Mouse (Mus musculus) gastrocnemius, postnatal 14 days (tissue): Measurements from ENCODE around the gene Prkci. TPM values are rescaled to one million over a fixed set of nuclear protein-coding genes. Genes with fewer than 3 reads are reported as not detected.

Experiments
- DNase-seq: peaks from one replicate; pipeline ENCODE4 v3.0.0; 2021; ENCODE audit warnings: mixed read lengths
- intact Hi-C: fragments of 180-260 bp; cut with DNase I; formaldehyde crosslinking; loops from one replicate; pipeline ENCODE4 v1.15.1; 2025; ENCODE audit warnings: low total_unique reads
- total RNA-seq, 2 experiments: library from RNA; stranded (reverse); gene quantifications; 2 replicates each; pipeline ENCODE4 v1.2.3; 2021

Prkci gene
- total RNA-seq, 2 experiments from 2014 or later: 5.9 to 6.7 TPM

DNA sequence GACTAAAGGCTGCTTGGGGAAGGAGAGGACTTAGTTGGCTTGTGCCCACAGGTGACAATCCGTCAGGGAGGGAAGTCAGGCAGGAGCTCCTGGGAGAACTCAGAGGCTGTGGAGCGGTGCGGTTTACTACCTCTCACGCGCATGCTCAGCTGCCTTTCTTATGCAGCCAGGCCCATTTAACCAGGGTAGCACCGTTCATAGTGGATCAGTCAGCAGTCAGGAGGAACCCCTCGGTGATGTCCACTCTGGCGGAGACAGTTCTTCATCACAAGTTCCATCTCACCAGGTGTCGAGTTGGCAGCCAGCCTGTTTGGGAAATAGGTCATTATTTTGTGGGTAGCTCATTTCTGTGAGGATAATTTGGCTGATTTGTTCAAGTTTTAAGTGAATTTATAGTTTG lies 36.1 kb downstream of the Prkci start:
- intact Hi-C loops: no loop called here
- no peak for DNase-seq

DNA sequence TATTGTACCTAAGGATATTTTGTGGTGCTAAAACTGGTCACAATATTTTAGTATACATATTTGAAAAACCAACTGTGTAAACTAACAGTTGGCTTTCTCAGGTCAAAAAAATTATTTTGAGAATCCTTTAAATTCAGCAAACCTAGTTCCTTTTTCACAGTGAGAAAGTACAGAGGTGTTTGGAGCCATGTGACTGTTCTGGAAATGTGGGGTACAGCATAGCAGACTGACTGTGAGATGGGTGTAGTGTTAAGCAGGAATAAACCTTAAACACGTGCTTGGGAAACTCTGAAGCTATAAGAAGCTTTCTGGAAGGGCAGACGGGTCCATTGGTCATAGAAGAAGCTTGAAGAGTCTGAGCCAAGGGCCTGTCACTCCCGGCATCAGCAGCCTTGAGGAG lies 38.1 kb downstream of the Prkci start:
- no peak for DNase-seq
- intact Hi-C loops: no loop called here

DNA sequence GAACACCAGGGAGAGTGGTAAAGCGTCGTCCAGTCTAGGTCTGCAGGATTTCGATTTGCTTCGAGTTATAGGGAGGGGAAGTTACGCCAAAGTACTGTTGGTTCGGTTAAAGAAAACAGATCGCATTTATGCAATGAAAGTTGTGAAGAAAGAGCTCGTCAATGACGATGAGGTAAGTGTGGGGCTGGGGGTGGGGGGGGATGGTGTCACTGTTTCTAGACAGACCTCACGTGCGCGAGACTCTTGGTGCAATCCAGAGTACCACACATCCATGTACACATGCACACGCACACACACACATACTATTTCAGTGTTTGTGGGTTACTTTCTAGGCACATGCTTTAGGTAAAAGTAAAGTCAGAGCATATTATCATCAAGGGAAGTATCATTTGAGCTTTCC lies 42.3 kb downstream of the Prkci start:
- intact Hi-C loops: no loop called here
- DNase-seq: no peak

DNA sequence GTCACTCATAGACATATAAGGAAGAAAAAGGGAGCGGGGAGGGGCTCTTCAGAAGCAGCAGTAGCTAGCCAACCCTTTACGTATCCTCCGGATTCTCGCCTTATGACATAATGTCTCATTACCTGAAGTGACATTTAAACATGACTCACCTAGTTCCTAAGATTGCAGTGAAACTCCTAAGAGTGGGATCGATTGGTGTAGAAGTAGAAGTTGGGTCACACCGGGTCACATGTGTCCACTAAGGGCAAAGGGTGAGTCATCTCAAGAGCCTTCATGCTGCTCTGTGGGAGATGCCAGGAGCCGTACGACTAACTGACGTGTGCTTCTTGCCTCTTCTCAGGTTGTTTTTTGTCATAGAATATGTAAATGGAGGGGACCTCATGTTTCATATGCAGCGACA lies 43.1 kb downstream of the Prkci start:
- intact Hi-C loops: no loop called here
- no peak for DNase-seq

DNA sequence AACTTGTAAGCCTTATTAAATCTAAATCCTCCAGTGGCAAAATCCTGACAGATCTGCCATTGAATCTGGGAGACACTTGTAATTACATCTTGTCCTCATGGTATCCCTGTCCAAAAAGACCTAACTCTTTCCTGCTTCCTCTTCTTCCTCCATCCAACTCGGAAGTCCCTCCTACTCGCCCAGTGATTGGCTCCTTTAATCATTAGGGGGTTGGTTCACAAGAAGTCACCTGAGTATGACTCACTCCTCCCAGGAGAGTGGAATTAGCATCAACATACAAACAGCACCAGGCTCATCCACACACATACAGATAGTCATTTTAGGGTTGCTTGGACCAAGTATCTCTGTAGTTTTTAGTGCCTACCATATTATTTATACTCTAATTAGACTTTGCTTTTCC lies 47.4 kb downstream of the Prkci start:
- intact Hi-C loops: no loop called here
- no peak for DNase-seq

DNA sequence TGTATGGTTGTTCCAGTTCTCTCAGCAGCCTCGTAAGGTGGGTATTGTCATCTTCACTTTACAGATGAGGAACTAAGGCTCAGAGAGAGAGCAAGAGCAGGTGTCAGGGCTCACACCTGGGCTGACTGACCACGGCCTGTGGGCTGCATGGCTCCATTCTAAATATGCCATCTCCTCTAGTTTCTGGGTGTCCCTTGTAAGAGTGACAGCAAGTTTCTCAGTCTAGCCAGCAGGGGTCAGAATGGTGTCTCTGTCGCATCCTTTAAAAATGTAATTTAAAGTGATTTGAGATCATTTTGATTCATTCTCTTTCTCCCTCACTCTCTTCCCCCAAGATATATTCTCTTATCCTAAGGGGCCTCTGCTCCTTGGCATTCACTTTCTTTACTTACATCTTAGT lies 51.7 kb downstream of the Prkci start:
- intact Hi-C loops: no loop called here
- no peak for DNase-seq

DNA sequence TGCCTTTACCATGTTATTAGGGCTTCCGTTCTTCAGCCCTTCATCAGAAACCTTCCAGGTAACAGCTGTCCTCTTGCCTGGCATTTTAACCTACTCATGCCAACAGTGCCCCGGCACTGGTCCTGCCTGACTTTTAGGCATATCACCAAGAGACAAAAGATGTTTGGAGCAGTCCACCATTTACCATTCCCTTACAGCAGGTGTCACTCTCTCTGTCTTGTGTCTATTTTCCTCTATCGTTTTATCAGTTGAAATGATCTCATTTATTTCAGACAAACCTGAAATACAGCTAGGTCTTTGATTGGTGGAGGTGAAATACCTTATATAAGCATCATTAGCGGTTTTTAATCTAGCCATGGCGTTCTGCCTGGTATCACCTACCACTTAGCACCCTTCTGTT lies 53.5 kb downstream of the Prkci start:
- no peak for DNase-seq
- intact Hi-C loops: no loop called here

DNA sequence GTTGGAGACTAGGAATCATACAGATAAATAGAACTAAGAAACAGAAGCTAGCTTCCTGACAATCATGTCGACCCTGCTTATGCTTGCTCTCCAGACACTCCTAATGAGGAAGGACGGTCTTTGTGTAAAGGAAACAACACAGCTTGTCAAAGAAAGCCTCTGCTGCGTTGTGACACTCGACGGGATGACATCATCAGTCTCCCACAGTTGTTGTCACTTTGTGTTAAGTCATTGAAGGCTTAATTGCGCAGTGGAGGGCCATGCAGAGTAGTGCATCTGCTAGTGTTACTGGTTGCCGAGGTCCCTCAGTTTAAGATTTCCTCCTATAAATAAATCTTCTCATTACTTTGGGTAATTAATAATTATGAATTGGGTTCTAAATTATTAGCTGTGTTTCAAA lies 54.8 kb downstream of the Prkci start:
- DNase-seq: no peak
- intact Hi-C loops: no loop called here

DNA sequence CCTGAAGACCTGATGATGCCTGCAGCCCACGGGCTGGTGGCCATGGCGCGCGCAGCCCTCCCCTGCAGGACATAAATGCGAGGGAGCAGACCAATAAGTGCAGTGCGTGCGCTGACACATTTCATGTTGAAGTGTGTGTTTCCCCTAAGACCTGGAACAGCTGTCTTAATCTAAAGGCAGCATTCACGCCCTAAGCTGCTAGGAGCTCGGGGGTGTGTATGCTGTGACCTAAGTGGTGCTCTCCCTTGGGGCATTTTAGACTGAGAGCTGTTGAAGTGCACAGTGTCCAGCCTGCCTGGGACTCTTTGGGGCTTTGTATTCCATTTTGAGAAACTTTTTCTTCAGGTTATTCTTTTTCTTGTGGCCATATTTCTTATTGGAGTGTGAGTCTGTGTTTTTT lies 56.2 kb downstream of the Prkci start:
- no peak for DNase-seq
- intact Hi-C loops: no loop called here

DNA sequence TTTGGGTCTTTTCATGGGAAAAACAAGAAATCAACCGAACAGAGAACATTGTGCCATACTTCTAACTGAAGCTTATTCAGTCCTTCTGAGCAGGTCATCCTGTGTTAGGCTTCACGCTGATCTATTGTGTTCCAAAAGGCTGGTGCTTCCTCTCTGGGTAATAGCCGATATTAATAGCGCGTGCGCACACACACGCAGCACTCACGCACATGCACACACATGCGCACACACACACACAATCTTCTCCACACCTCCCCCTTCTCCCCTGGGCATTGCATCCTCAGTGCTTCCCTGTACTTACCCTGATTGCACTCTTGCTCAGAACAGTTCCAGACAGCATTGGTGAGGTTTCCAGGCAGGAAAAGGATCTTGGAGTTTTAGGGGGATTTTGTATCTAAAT lies 57.6 kb downstream of the Prkci start:
- no peak for DNase-seq
- intact Hi-C loops: no loop called here

DNA sequence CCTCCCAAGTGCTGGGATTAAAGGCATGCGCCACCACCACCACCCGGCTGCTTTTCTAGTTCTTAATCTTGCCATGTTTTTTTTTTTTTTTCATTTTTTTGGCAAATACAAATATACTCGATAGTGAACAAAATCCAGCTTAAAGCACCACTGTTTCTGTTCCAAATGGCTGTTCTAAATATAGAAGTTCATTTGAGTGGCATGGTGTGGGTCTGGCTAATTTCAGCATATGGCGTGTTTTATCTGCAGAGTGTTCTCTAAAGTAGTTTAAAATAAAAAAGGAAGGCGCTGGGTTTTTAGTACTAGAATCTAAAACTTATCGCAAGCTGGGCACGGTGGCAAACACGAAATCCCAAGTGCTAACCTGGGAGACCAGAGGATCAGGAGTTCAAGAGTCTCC lies 59.3 kb downstream of the Prkci start:
- intact Hi-C loops: no loop called here
- no peak for DNase-seq

DNA sequence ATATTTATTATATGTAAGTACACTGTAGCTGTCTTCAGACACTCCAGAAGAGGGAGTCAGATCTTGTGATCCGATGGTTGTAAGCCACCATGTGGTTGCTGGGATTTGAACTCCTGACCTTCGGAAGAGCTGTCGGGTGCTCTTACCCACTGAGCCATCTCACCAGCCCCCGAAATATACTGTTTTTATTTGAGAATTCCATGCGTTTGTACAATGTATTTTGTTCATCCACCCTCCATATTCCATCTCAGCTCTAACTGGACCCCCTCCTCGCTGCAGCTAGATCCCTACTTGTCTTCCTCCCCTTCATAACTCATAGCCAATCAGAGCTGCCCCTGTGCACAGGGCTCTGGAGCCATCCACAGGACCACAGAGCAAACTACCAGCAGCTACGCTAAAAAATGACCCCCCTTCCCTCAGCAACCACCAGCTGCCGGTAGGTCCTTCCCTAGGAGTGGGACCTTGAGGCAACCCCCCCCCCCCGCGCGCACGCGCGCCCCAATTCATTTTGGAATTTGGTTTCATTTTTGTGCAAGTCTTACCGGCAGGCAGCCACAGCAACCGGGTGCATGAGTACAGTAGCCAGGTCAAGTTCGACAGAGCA lies 60.6 kb downstream of the Prkci start:
- DNase-seq: peak; percentile 30
- intact Hi-C loops: loop anchor here (2.0 kb wide), 1 partner anchor 83 kb away; no protein-coding TSS in a partner anchor

DNA sequence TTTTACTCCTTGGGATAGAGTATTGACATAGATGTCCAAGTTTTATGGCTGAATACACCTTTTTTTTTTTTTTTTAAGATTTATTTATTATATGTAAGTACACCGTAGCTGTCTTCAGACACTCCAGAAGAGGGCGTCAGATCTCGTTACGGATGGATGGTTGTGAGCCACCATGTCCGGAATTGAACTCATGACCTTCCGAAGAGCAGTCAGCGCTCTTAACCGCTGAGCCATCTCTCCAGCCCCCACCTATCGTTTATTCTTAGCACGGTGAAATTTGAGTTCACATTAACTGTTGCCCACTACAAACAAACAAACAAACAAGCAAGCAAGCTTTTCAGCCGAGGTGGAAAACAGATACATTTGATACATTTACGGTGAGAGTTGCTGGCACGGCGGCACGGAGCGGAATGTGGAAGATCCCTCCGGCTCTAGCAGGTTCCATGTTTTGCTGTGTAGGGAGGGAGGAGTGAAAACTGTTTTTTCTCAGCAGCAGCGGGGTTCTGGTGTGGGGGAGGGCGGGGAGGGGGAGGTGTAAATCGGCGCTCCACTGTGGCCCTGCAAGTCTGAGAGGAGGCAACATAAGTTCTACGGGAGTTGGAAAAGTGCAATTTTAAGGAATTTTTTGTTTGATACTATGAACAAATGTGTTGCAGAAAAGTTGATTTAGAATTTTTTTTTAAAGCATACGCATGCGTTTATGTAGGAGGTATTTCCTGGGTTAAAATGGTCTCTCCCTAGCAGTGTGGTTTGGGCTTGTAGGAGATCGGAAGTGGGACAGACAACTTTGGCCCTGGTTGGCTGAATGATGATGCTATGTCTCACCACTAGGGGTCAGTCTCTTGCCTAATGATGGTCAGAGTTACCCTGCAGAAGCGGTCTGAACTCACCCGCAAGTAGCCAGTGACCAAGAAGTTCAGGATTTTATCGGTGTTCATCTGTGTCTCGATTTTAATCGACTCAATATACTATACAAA lies 61.4 kb downstream of the Prkci start:
- intact Hi-C loops: loop anchor here (2.0 kb wide), 1 partner anchor 82 kb away; no protein-coding TSS in a partner anchor
- peak; percentile 76 for DNase-seq

DNA sequence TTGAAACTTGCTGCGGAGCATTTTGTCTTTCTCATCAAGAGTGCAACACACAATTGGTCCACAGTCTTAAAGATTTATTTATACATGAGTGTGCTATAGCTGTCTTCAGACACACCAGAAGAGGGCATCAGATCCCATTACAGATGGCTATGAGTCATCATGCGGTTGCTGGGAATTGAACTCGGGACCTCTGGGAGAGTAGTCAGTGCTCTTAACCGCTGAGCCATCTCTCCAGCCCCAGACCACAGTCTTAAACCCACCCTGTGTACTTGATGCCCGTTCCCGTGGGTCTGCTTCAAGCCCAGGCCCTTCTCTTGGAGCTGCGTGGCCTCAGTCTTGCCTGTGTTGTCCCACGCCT lies 65.2 kb downstream of the Prkci start:
- intact Hi-C loops: loop anchor here (10.0 kb wide), 1 partner anchor 54 kb away; no protein-coding TSS in a partner anchor
- no peak for DNase-seq

DNA sequence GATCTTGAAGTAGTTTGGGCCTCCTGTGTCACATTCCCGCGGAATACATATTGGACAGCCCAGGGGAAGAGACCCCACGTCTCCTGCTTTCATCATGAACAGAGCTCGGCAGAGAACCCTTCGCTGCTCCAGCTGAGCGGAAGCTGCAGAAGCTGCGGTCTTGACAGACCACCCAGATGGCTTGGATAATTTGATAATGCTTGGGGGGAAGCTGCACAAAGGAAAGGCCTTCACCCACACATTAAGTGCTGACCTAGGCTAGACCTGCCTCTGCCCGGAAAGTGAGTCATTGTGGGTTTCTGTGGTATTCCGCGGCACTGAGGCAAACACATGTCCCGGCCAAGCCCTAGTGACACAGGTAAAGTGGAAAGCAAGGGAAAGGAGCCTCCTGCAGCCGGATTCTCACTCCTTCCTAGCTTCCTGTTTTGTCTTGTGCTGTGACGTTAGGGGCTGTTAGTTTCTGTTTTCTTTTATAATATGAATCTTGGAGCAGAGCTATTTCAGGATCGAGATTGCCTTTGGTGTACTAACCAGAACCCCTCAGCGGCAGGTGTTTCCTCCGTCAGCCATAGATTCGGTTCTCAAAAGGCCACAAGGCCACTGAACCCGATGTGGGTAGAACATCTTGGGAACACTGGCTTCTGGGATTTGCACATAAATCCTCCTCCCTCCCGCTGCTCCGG lies 65.7 kb downstream of the Prkci start:
- intact Hi-C loops: loop anchor here (10.0 kb wide), 1 partner anchor 54 kb away; no protein-coding TSS in a partner anchor

DNA sequence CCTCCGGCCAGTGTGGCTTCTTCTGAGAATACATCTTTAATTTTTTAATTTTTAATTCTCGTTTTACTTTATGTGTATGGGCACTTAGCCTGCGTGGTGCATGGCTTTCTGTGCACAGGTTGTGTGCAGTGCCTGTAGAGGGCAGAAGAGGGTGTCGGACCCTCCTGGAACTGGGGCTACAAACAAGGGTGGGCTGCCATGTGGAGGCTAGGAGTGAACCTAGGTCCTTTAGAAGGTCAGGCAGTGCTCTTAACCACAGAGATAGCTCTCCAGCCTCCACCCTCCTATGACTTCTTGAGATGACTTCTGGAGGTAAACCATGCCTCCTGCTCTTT lies 66.2 kb downstream of the Prkci start:
- DNase-seq: no peak

More for the DNA sequence above, 65.7 kb downstream of the Prkci start:
- DNase-seq: no peak

DNA sequence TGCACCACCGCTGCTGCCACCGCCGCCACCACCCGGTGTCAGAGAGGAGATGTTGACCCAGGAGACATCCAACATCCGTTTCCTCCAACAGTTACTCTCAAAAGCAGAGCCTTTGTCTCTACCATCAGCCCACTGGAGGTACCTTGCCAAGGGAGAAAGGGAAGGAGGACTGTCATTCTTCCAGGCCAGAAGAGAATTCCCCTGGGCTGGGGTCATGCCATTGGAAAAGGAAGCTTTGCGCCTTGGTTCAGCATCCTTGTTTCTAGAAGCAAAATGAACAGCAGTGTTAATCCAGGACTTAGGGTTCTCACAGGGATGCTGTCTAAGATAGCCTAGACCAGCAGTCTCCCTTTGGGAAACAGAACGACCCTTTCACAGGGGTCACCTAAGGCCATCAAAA lies 66.8 kb downstream of the Prkci start:
- intact Hi-C loops: loop anchor here (10.0 kb wide), 1 partner anchor 52 kb away; no protein-coding TSS in a partner anchor

More for the DNA sequence above, 66.2 kb downstream of the Prkci start:
- intact Hi-C loops: loop anchor here (10.0 kb wide), 1 partner anchor 53 kb away; no protein-coding TSS in a partner anchor

DNA sequence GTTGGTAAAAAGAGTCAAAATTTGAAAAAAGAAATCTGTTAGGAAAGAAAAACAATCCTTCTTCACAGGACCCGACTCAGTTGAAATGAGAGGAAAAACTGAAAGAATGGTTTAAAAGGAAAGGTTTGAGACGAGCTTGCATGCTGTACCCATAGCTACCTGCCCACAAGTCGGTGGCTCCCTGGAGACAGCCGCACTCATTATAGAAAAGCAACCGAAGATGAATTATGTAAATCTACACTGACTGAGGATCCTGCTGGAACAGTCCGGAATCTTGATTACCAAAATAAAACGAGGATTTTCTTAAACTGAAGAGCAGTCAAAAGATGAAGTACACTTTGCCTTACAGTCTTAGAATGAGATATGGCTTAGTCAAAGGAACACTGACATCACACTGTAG lies 72.9 kb downstream of the Prkci start:
- intact Hi-C loops: loop anchor here (10.0 kb wide), 1 partner anchor 46 kb away; no protein-coding TSS in a partner anchor

More for the DNA sequence above, 66.8 kb downstream of the Prkci start:
- DNase-seq: no peak

DNA sequence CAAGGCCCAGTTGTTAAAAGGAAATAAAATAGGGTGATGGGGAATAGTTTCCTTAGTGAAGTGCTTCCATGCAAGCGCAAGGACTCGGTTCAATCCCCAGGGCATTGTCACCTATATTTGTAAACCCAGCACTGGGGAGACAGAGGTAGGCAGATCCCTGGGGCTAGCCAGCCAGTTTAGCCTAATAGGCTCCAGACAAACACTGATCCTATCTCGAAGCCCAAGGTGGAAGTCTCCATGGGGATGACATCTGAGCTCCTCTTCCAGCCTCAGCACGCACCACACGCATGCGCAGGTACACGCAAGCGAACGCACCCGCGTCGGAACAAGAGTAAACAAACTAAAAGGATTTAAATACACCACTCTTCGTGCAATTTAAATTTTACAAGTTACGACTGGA lies 76.3 kb downstream of the Prkci start:
- DNase-seq: no peak

More for the DNA sequence above, 72.9 kb downstream of the Prkci start:
- no peak for DNase-seq

DNA sequence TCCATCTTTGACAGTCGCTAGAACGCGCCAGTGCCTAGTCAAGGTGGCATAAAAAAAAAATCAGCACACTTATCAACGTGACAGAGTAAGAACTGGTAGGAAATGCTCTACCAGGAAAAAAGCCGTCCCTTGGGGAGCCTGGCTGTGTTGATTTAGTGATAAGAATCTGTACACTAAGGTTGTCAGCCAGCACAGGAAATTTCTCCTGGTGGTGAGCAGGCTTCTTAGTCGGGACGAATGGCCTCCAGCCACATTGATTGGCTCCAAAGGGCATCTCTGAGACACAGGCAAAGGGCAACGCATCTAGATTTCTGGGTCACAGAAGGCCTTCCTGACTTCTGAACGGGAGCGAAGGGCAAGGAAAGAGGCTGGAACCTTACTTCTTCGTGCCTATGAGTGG lies 80.3 kb downstream of the Prkci start:
- intact Hi-C loops: no loop called here
- DNase-seq: no peak

More for the DNA sequence above, 76.3 kb downstream of the Prkci start:
- intact Hi-C loops: no loop called here
